Mouse (Mus musculus): Measurements from ENCODE around the gene Agrn.

- TF ChIP-seq CTCF (conservative IDR thresholded peaks at IDR 0.05; ENCODE audit: insufficient read depth, insufficient read length, low read depth, low read length), result no peak
- peak; percentile 22 for TF ChIP-seq POLR2A (IDR thresholded peaks at IDR 0.05; ENCODE audit: low read depth, low read length)
These were observed 4.7 kb downstream of the Agrn start for GRCm38 (mm10) chr4:156192421-156193199.

Measured in kidney, adult 2 months (tissue).